27 mouse cellular contexts compared by ENCODE assay signal in genomic region chr1:54744171-54744570, GRCm38 (mm10).
DNase-seq lines count a peak whose midpoint lies in the region; ATAC-seq lines count a peak whose summit lies in the region.
"Had no signal": no experiment of that assay in that cellular context is flagged by ENCODE, and none has a peak within 500 bp of the region (broad histone marks: within the 10 kb centered on the region; RNA-seq: fewer than 3 reads in every experiment).

No protein-coding gene starts in this region.

- H3K4me3 ChIP-seq in lung, embryonic 16.5 days (ENCODE audit: low read length): no peak overlapping the region
- H3K4me3 ChIP-seq: embryonic facial prominence, embryonic 12.5 days; embryonic facial prominence, embryonic 15.5 days; gastrocnemius, adult 2 months; heart, embryonic 12.5 days; heart, embryonic 15.5 days; hindbrain, embryonic 10.5 days; hindbrain, embryonic 13.5 days; intestine, embryonic 15.5 days had no signal

- DNase-seq in cerebellum, postnatal 14 days: peak; percentile 50 to 68
- no peak for DNase-seq in cerebellum, adult 9-10 months
- no peak for DNase-seq in lung, postnatal 4 days
- peak; percentile 9 for DNase-seq in MEL-GATA-1-ER (ENCODE audit: extremely low read depth, low read depth)
- DNase-seq in layer of hippocampus, adult 11-12 months (ENCODE audit: low spot score): no peak
- DNase-seq: adrenal gland, postnatal 10 days; adrenal gland, postnatal 36 days; B cell, adult 2 months; cerebellum, adult 18-20 months; cerebellum, postnatal 25 days; forebrain, postnatal 0 days; gastrocnemius, adult 2 months; gastrocnemius, postnatal 14 days; heart, adult 18-20 months; heart, postnatal 10 days; heart, postnatal 36 days had no signal

- H3K27ac ChIP-seq in lung, embryonic 16.5 days (ENCODE audit: low read length): no peak overlapping the region
- H3K27ac ChIP-seq: embryonic facial prominence, embryonic 12.5 days; embryonic facial prominence, embryonic 15.5 days; gastrocnemius, adult 2 months; heart, embryonic 15.5 days; hindbrain, embryonic 10.5 days; hindbrain, embryonic 13.5 days; intestine, embryonic 15.5 days had no signal

- no peaks in the 10 kb centered on the region for H3K27me3 ChIP-seq in lung, embryonic 16.5 days (ENCODE audit: control insufficient read depth, insufficient read depth, low read depth, low read length)
- H3K27me3 ChIP-seq: embryonic facial prominence, embryonic 12.5 days; embryonic facial prominence, embryonic 15.5 days; heart, embryonic 12.5 days; heart, embryonic 15.5 days; hindbrain, embryonic 13.5 days; intestine, embryonic 15.5 days; Patski had no signal

- 52% methylated on average over 5 of the region's 5 CpGs for WGBS in lung, embryonic 16.5 days

- peak; percentile 72 for ATAC-seq in lung, embryonic 16.5 days (ENCODE audit: low read depth)
- ATAC-seq: forebrain, embryonic 14.5 days; forebrain, postnatal 0 days; hindbrain, embryonic 16.5 days; intestine, embryonic 15.5 days; Patski had no signal

- H3K4me2 ChIP-seq in lung, embryonic 16.5 days (ENCODE audit: low read depth, low read length): no peak overlapping the region
- H3K4me2 ChIP-seq: embryonic facial prominence, embryonic 12.5 days; embryonic facial prominence, embryonic 15.5 days; heart, embryonic 12.5 days; heart, embryonic 15.5 days; hindbrain, embryonic 13.5 days; intestine, embryonic 15.5 days had no signal

- no peak overlapping the region for H3K9ac ChIP-seq in lung, embryonic 16.5 days (ENCODE audit: low read length)
- H3K9ac ChIP-seq: embryonic facial prominence, embryonic 12.5 days; embryonic facial prominence, embryonic 15.5 days; forebrain, postnatal 0 days; heart, embryonic 12.5 days; heart, embryonic 15.5 days; hindbrain, embryonic 13.5 days; intestine, embryonic 15.5 days had no signal

- no peaks in the 10 kb centered on the region; the same call in 1 of the 2 replicates for H3K36me3 ChIP-seq in lung, embryonic 16.5 days (ENCODE audit: control insufficient read depth, insufficient read depth, low read length)
- H3K36me3 ChIP-seq: embryonic facial prominence, embryonic 15.5 days; heart, embryonic 12.5 days; heart, embryonic 15.5 days; hindbrain, embryonic 10.5 days; hindbrain, embryonic 13.5 days; intestine, embryonic 15.5 days had no signal

- no peaks in the 10 kb centered on the region for H3K9me3 ChIP-seq in lung, embryonic 16.5 days (ENCODE audit: control insufficient read depth, low read length)
- H3K9me3 ChIP-seq: embryonic facial prominence, embryonic 12.5 days; embryonic facial prominence, embryonic 15.5 days; heart, embryonic 12.5 days; heart, embryonic 15.5 days; hindbrain, embryonic 10.5 days; hindbrain, embryonic 13.5 days; intestine, embryonic 15.5 days had no signal

- H3K4me1 ChIP-seq in lung, embryonic 16.5 days (replicated peaks; ENCODE audit: control insufficient read depth, insufficient read depth, low read length): peaks cover 20% of the 10 kb centered on the region
- H3K4me1 ChIP-seq: embryonic facial prominence, embryonic 12.5 days; embryonic facial prominence, embryonic 15.5 days; hindbrain, embryonic 10.5 days had no signal

Comparison
In these comparisons a context has a peak if more than half of its experiments do, and no peak if none do; other contexts are left out.
1. DNase-seq: peak in cerebellum, postnatal 14 days (2 of 2) and MEL-GATA-1-ER (single experiment); none in cerebellum, adult 9-10 months (single experiment), lung, postnatal 4 days (0 of 2) and layer of hippocampus, adult 11-12 months (single experiment).